Mouse (Mus musculus): ENCODE data around the gene Hsd17b1.
"Not testable (repeated sequence)": the region's sequence is repeated elsewhere in the genome, so short reads cannot be mapped to it uniquely, and the experiment has no call there.

Hsd17b1 gene

DNA sequence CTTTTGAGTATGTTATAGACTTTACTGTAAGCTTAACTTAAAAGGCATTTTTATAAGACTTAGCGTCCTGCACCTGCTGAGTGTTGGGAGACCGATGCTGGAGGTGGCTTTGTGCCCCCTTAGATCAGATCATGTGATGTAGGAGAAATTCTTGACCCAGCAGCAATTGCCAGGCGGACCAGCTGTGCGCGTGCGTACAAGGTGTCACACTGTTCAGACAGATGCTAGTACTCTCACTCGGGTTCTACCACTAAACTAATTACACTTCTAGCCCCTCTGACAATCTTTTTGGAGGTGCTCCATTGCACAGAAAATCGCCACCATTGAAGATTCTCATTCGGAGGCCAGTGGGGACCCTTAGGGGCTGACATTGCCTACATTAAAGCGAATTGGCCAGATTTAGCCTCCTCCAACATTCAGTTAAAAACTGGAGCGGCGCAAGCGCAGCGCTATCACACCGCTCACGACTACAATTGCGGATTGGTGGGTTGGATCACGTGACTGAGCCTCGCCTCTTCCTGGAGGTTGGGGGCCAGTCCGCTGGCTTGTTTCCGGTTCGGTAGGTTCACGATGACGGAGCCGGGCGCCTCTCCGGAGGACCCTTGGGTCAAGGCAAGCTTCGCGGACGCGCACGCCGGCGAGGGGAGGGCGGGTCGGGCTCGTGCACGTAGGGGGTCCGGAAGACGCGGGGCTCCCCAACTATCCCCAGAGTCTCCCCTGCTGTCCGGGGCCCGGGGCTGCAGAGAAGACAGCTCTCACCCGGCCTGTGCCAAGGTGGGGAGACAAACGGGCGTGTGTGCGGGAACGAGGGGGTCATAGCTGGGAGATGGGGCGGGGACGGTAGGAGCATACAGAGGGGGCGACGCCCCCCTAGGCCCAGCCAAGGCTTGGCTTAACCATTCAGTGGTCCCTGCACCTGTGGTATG is 8.8 kb downstream of the Hsd17b1 start, which contains the start of gene Mlx:
Mlx (plus strand) TSS at position 522 of the 926 bp plus-strand sequence.
- peak; percentile 82 to 83 for DNase-seq

GRCm38 (mm10) chr11:101087682-101088055 is 9.5 kb downstream of the Hsd17b1 start:
- DNase-seq, result no peak

- DNase-seq, result no peak
Observed at GRCm38 (mm10) chr11:101089931-101090330, 11.7 kb downstream of the Hsd17b1 start.

DNA sequence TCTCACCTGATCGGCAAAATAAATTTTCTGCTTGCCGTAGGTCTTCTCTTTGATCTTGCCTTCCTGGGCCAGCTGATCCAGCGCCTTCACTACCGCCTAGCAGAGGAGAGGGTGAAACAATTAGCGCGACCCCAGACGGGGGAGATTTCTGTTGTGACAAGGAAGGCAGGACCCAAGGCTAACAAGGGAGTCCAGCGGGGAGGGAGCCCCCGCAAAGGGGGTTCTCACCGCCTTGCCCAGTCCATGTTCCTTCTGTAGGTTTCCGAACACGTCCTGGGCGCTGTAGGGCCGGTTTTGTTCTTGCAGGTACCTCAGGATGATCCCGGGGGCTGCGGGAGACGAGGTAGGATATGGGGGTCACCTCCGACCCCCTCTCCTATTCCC is 16.7 kb downstream of the Hsd17b1 start:
- DNase-seq, result no peak

GRCm38 (mm10) chr11:101095314-101096024 is 17.3 kb downstream of the Hsd17b1 start, which contains the start of gene Psmc3ip:
Gene Psmc3ip (minus strand): TSS chr11:101095436.
- peak; percentile 94 for DNase-seq

- no peak for DNase-seq
Observed at GRCm38 (mm10) chr11:101098231-101098630, 20.0 kb downstream of the Hsd17b1 start.

DNA sequence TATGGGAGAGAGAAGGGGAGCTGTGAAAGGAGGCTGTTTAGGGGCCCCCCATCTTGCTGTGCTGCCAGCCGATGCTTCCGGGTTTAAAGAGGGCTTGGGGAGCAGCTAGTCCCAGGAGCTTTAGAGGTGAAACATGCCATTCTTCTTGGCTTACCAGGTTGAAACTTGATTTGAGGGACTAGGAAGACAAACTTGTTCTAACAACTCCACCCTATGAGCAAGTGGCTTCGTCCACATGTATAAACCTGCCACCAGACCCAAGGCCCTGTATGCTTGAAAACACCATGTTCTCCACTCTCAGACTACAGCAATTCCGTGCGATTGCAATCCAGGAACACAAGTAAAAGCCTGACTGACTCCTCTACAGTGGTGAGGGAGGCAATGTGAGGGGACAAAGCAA is 24.8 kb downstream of the Hsd17b1 start:
- DNase-seq, result no peak

- no peak for DNase-seq
Observed at GRCm38 (mm10) chr11:101109351-101109750, 31.1 kb downstream of the Hsd17b1 start.

- DNase-seq, result no peak
Observed at GRCm38 (mm10) chr11:101110708-101111107, 32.5 kb downstream of the Hsd17b1 start.

GRCm38 (mm10) chr11:101111178-101111577 is 33.0 kb downstream of the Hsd17b1 start:
- DNase-seq, result no peak

GRCm38 (mm10) chr11:101112186-101112585 is 34.0 kb downstream of the Hsd17b1 start:
- DNase-seq, result no peak

- DNase-seq, result peak; percentile 66 to 67
Observed at GRCm38 (mm10) chr11:101115564-101115963, 37.4 kb downstream of the Hsd17b1 start.

- DNase-seq, result no peak
Observed at GRCm38 (mm10) chr11:101118105-101118504, 39.9 kb downstream of the Hsd17b1 start.

GRCm38 (mm10) chr11:101119131-101119760 is 41.0 kb downstream of the Hsd17b1 start:
- DNase-seq, result peak in 1 of 2 experiments; percentile 26

GRCm38 (mm10) chr11:101119761-101120544 is 41.7 kb downstream of the Hsd17b1 start, which contains the start of the genes Retreg3 and Tubg1:
Gene Retreg3 (minus strand): TSS chr11:101119893.
Gene Tubg1 (plus strand): TSS chr11:101119938.
- DNase-seq, result peak; percentile 99

- DNase-seq, result no peak
Observed at GRCm38 (mm10) chr11:101120545-101121188, 42.5 kb downstream of the Hsd17b1 start.

DNA sequence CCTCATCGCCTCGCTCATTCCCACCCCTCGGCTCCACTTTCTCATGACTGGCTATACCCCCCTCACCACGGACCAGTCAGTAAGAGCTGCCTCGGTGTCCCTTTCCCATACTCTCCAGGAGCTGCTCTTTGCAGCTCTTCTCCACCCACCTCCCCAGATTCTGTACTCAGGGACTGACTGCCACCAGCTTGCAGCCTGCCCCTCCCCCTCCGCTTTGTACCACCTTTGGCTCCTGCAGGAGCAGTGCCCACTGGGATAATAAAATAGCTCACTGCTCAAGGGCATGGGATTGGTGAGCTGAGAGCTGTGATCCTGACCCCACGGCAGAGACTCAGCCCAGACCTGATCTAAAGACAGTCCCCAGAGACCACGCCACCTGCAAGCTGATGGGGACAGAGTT is 46.3 kb downstream of the Hsd17b1 start:
- not testable (repeated sequence) for DNase-seq

DNA sequence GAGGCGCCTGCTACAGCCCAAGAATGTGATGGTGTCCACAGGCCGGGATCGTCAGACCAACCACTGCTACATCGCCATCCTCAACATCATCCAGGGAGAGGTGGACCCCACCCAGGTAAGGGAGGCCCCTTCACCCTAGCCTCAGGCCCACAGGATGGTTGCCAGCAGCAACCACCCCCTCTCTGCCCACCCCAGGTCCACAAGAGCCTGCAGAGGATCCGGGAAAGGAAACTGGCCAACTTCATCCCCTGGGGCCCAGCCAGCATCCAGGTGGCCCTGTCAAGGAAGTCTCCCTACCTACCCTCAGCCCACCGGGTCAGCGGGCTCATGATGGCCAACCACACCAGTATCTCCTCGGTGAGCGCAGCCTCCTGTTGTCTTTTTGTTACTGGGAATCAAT is 46.8 kb downstream of the Hsd17b1 start:
- DNase-seq, result not testable (repeated sequence)

GRCm38 (mm10) chr11:101127075-101127474 is 48.9 kb downstream of the Hsd17b1 start:
- DNase-seq, result peak; percentile 67 to 69

GRCm38 (mm10) chr11:101128996-101129577 is 50.9 kb downstream of the Hsd17b1 start:
- no peak for DNase-seq
